Mouse (Mus musculus) gastrocnemius, adult 2 months (tissue): ENCODE data around the gene Il17re. TPM values are rescaled to one million over a fixed set of nuclear protein-coding genes. Genes with fewer than 3 reads are reported as not detected.

Source experiments
- DNase-seq: peaks from one replicate; pipeline ENCODE4 v3.0.0; 2022
- H3K27ac ChIP-seq: fragments of 200-600 bp; 2 replicates; pipeline ENCODE4 v1.8.1; 2022; ENCODE audit warnings: mild to moderate bottlenecking
- H3K4me3 ChIP-seq: fragments of 200-600 bp; 2 replicates; pipeline ENCODE4 v1.8.1; 2022; ENCODE audit warnings: mild to moderate bottlenecking, moderate library complexity
- CTCF ChIP-seq: fragments of 200-600 bp; IDR thresholded peaks from 2 replicates; pipeline ENCODE4 v1.8.1; 2022; ENCODE audit warnings: antibody characterized with exemption, mild to moderate bottlenecking, moderate library complexity
- intact Hi-C: fragments of 180-260 bp; cut with DNase I; formaldehyde crosslinking; loops from one replicate; pipeline ENCODE4 v1.15.1; 2025
- total RNA-seq, 2 experiments: library from RNA; stranded (reverse); gene quantifications; 2 replicates each; pipeline ENCODE4 v1.2.3; 2021

Il17re gene
- total RNA-seq, 2 experiments from 2014 or later = 0.25 to 0.26 TPM

DNA sequence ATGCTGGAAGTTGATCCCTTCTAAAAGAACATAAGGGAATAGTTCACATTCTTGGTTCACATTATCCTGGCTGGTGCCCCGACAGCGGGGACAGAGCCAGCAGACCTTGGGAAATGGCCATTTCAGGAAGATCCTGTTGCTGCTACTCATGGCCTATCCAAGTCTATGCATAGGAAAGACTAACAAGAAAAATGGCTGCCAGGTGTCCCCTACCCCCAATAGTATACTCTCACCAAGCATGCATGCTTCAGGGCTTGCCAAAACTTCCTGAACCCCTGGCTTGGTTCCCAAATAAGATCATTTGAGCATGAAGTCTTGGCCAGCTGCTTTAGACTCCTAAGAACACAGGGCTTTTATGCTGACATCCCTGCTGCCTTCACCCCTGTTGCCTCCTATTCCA lies 6.4 kb upstream of the Il17re start:
- intact Hi-C loops = no loop called here
- TF ChIP-seq CTCF = no peak
- DNase-seq = no peak
- Histone ChIP-seq H3K4me3 (no peak overlapping the region), H3K27ac (no peak overlapping the region)

DNA sequence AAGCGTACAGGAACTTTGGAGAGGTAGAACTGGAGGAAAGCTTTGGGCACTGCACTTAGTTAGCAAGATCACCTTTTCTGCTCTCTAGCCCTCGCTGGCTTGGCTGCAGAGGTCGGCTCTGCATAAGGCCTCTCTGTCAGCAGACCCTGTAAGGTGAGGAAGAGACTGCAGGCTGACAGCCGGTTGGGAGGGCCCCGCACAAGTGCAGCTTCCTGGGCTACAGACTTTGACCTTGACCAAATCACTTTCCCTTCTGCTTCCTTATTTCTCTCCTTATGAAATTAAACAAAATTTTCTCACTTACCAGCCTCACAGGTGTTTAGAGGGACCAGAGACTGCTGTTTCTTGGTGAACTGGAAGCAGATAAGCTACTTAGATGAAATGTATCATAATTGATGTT lies 3.3 kb upstream of the Il17re start:
- H3K4me3 ChIP-seq = no peak overlapping the region
- H3K27ac ChIP-seq = no peak overlapping the region
- intact Hi-C loops = no loop called here
- DNase-seq = no peak
- TF ChIP-seq CTCF = no peak

DNA sequence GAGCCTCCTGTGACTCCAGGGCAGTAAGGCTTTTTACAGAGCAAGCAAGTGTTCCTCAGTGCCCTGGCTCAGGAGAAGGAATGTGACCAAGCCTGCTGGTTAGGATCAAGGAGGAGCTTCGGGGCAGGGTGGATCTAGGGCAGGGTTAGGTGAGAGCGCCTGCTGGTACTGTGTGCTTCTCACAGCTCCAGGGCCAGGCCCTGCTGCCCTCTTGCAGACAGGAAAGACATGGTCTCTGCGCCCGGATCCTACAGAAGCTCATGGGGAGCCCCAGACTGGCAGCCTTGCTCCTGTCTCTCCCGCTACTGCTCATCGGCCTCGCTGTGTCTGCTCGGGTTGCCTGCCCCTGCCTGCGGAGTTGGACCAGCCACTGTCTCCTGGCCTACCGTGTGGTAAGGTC lies 351 bp downstream of the Il17re start:
- no peak overlapping the region for H3K4me3 ChIP-seq
- no peak overlapping the region for H3K27ac ChIP-seq
- intact Hi-C loops = no loop called here
- no peak for DNase-seq
- TF ChIP-seq CTCF = no peak

DNA sequence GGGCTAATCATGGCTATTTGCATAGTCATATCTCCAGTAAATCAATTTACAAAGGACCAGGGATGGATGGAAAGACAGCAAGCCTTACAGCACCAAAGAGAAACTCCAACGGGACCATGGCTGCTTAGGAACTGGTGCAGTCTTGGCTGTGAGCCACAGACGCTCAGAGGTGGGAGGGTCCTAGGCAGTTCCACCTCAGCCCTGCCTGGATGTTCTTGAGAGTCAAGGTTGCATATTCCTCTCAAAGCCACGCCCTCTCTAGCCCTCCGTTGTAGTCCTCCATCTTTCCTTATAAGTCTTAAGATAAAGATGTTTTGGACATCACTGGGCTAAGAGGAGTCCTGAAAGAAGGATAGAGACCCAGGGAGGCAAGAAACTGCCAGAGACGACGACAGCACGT lies 5.8 kb downstream of the Il17re start:
- intact Hi-C loops = no loop called here

DNA sequence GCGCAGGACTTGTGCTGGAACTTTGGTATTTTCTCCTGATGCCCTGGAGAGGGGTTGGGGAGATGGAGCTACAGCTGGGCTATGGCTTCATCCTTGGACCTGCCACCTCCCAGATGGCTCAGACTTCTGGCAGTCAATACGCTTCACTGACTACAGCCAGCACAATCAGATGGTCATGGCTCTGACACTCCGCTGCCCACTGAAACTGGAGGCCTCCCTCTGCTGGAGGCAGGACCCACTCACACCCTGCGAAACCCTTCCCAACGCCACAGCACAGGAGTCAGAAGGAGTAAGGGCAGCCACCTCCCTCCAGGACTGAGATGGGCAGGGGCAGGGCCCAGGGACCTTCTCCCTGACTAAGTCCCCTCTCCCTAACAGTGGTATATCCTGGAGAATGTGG lies 7.3 kb downstream of the Il17re start:
- intact Hi-C loops = no loop called here
- TF ChIP-seq CTCF = no peak
- Histone ChIP-seq H3K4me3 (no peak overlapping the region), H3K27ac (no peak overlapping the region)
- no peak for DNase-seq

More for the DNA sequence above, 5.8 kb downstream of the Il17re start:
- DNase-seq = no peak
- no peak overlapping the region for H3K27ac ChIP-seq
- no peak overlapping the region for H3K4me3 ChIP-seq
- no peak for TF ChIP-seq CTCF

DNA sequence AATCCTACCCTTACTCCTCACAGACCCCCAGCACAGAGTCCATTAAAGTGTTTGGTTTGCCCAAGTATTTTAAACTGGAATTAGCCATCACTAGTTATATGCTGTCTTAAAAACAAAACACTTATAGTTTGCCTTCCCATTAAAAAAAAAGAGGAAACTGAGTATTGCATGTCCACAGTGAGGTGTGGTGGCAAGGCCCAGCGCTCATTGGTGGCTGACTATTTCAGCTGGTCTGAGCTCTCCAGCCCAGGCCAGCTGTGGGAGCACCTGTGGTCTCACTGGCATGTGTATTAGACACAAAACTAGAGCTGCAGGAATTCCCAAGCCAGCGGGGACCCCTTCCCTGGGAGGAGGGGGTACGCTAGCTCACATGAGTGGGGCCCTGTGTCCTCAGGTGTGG lies 10.2 kb downstream of the Il17re start:
- TF ChIP-seq CTCF = no peak
- intact Hi-C loops = no loop called here
- Histone ChIP-seq H3K27ac (no peak overlapping the region), H3K4me3 (no peak overlapping the region)
- no peak for DNase-seq

DNA sequence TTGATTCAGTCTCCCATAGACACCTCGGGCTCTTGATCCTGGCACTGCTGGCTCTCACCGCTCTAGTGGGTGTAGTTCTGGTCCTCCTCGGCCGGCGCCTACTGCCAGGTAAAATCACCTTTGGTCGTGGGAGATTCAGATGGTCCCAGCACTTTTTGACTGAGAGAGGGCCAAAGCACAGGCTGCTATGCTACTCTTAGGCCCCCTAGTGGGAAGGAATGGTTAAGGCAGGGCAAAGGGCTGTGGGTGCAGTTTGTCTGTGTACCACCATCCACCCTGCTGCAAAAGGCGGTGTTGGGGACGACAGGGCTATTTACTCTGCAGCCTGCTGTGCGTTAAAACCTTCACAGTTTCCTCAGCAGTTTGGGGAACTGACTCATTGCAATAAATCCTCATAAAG lies 10.7 kb downstream of the Il17re start:
- H3K27ac ChIP-seq = peak overlapping the region; percentile 71
- peak; percentile 66 for TF ChIP-seq CTCF
- intact Hi-C loops = loop anchor here (1.0 kb wide), 2 partner anchors 25 to 28 kb away; no protein-coding TSS in a partner anchor
- peak; percentile 75 for DNase-seq
- H3K4me3 ChIP-seq = peak overlapping the region; percentile 69

DNA sequence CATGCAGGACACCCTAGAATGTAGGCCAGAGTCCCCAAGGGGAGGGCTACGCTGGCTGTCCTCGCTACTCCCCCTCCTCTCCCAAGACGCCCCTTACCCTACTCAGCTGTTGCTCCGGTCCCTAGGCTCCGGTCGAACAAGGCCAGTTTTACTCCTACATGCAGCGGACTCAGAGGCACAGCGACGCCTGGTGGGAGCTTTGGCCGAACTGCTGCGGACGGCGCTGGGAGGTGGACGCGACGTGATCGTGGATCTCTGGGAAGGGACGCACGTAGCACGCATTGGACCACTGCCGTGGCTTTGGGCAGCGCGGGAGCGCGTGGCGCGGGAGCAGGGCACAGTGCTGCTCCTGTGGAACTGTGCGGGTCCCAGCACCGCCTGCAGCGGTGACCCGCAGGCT lies 11.1 kb downstream of the Il17re start:
- intact Hi-C loops = loop anchor here (1.0 kb wide), 2 partner anchors 25 to 28 kb away; no protein-coding TSS in a partner anchor
- peak overlapping the region; percentile 71 for H3K27ac ChIP-seq
- DNase-seq = peak; percentile 87
- H3K4me3 ChIP-seq = peak overlapping the region; percentile 69
- TF ChIP-seq CTCF = peak; percentile 63

DNA sequence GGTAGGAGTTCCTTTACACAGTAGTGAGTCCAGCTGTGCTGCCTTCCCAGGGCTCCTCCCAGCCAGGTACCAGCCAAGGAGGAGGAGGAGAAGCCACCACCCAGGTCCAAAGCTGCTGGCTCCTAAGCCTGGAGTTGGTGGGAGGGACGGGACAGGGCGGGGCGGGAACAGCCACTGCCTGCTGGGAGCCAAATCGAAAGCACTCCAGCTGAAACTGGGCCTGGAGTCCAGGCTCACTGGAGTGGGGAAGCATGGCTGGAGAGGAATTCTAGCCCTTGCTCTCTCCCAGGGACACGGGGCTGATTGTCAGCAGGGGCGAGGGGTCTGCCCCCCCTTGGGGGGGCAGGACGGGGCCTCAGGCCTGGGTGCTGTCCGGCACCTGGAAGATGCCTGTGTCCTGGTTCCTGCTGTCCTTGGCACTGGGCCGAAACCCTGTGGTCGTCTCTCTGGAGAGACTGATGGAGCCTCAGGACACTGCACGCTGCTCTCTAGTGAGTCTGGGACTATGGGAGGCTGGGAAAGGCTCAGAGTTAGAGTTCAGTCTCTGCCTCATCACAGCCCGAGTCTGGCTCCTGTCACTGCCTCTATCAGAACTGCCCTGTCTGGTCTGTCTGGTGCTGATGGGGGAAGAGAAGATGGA lies 13.1 kb downstream of the Il17re start, which contains the start of gene Il17rc:
Gene Il17rc, plus strand, starts transcription at position 131 of the 640 bp plus-strand sequence.
- Histone ChIP-seq H3K4me3 (peak within 1 kb of the TSS; percentile 77), H3K27ac (peak within 1 kb of the TSS; percentile 89)
- intact Hi-C loops = no loop called here
- no peak for TF ChIP-seq CTCF
- DNase-seq = peak; percentile 84

DNA sequence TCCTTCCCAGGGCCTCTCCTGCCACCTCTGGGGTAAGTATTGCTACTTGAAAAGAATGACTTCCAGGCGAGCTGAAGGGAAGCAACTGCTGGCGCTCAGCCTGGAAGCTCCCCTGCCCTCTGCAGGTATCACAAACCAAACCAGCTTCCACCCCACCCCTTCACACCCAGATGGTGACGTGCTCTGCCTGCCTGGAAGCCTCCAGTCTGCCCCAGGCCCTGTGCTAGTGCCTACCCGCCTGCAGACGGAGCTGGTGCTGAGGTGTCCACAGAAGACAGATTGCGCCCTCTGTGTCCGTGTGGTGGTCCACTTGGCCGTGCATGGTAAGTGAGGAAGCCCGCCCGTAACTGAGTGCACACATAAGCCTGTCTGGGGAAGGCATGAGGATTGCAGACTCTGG lies 13.8 kb downstream of the Il17re start:
- H3K27ac ChIP-seq = peak overlapping the region; percentile 89
- H3K4me3 ChIP-seq = peak overlapping the region; percentile 77
- DNase-seq = no peak
- no peak for TF ChIP-seq CTCF
- intact Hi-C loops = no loop called here

DNA sequence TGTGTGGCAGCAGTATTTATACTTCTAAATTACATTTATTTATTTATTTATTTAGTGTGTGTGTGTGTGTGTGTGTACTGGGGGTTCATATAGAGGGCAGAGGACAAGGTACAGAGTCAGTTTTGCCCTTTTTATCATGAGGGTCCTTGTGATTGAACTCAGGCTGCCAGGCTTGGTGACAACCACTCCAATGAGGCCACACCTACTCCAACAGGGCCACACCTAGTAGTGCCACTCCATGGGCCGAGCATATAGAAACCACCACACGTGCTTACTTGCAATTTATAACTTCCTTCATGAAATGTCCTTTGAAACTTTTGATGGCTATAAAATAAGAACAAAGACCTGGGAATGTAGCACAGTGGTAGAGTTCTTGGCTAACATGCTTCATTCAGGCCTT lies 15.0 kb downstream of the Il17re start:
- intact Hi-C loops = no loop called here
- no peak for TF ChIP-seq CTCF
- DNase-seq = no peak
- no peak overlapping the region for H3K27ac ChIP-seq
- H3K4me3 ChIP-seq = no peak overlapping the region

DNA sequence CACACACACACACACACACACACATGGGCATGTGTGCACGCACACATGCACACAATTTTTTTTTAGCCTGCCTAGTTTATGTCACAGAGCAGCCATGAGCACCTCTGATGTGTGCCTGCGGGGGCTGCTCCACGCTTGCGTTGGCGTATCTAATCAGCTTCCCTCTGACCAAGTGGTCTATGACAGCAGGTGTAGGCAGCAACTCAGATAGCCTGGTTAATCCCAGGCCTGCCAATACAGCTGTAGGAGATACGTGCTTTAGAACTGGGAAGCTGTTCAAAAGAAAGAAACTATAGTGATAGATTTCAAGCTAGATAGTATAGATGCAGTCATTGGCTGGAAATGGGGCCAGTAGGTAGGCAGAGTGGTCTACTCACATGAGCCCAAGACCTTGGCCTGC lies 15.4 kb downstream of the Il17re start:
- TF ChIP-seq CTCF = no peak

DNA sequence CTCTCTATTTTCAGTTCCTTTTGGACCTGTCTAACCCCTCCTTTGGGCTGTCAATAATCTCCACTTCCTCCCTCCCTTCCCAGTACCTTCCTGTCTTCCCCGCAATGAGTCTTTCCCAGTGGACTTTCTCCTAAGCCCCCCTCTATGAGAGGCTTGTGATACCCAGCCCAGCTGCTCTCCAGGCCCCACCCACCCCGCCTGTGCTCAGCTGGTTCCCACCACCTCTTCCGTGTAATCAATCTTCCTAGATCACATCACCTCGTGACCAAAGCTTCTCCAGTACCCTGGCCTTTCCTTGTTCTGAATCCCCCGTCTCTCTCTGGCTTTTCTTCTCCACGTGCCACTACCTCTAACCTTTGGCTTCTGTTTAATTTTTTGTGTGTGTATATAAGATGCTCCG lies 19.1 kb downstream of the Il17re start:
- TF ChIP-seq CTCF = no peak
- Histone ChIP-seq H3K4me3 (no peak overlapping the region), H3K27ac (no peak overlapping the region)
- no peak for DNase-seq
- intact Hi-C loops = no loop called here

More for the DNA sequence above, 15.4 kb downstream of the Il17re start:
- no peak for DNase-seq
- Histone ChIP-seq H3K4me3 (no peak overlapping the region), H3K27ac (no peak overlapping the region)
- intact Hi-C loops = no loop called here

DNA sequence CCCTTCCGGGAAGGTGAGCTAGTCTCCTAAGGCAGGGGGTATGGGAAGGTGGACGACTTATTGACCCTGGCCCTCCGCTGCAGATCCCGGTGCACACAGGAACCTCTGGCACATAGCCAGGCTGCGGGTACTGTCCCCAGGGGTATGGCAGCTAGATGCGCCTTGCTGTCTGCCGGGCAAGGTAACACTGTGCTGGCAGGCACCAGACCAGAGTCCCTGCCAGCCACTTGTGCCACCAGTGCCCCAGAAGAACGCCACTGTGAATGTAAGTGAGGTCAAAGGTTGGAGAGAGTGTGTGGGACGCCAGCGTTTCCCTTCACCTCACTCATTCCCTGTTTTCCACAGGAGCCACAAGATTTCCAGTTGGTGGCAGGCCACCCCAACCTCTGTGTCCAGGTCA lies 20.6 kb downstream of the Il17re start:
- Histone ChIP-seq H3K4me3 (no peak overlapping the region), H3K27ac (no peak overlapping the region)
- DNase-seq = no peak
- intact Hi-C loops = no loop called here
- no peak for TF ChIP-seq CTCF
